Mouse (Mus musculus) limb, embryonic 14.5 days (tissue): ENCODE measurements at regions not wholly inside any gene's neighbourhood (a gene's known extent, or its start where the extent isn't known, plus 50 kb on each side); places are given as distances from the start of the nearest gene placed in this dataset.

Source experiments
- ATAC-seq: fragments of 200-750 bp; cut with Nextera tagmentation; 2 replicates; pipeline ENCODE4 v1.8.0; 2017; ENCODE audit warnings: low read depth, moderate number of reproducible peaks, moderate TSS enrichment; ENCODE audit not compliant: low FRiP score
- DNase-seq: peaks from one replicate; pipeline ENCODE4 v3.0.0-alpha.2; 2015; ENCODE audit warnings: low spot score
- H3K27ac ChIP-seq: fragments of 300-500 bp; sonication (generic); replicated peaks from 2 replicates; pipeline ENCODE4 v1.5.1; 2014; ENCODE audit warnings: low read depth, mild to moderate bottlenecking, low read length, moderate library complexity, mixed read lengths
- H3K27me3 ChIP-seq: fragments of 300-500 bp; sonication (generic); 2 replicates; pipeline ENCODE4 v1.6.1; 2014; ENCODE audit warnings: low read length, mixed read lengths; ENCODE audit not compliant: control insufficient read depth, insufficient read depth
- H3K36me3 ChIP-seq: fragments of 300-500 bp; sonication (generic); 2 replicates; pipeline ENCODE4 v1.6.1; 2014; ENCODE audit warnings: mild to moderate bottlenecking, low read length, moderate library complexity, mixed read lengths; ENCODE audit not compliant: control insufficient read depth, insufficient read depth
- H3K4me1 ChIP-seq: fragments of 300-500 bp; sonication (generic); 2 replicates; pipeline ENCODE4 v1.6.1; 2014; ENCODE audit warnings: antibody characterized with exemption, low read length, mixed read lengths; ENCODE audit not compliant: control insufficient read depth, insufficient read depth
- H3K4me2 ChIP-seq: fragments of 300-500 bp; sonication (generic); replicated peaks from 2 replicates; pipeline ENCODE4 v1.6.1; 2014; ENCODE audit warnings: low read depth, mild to moderate bottlenecking, low read length, moderate library complexity; ENCODE audit not compliant: severe bottlenecking
- H3K4me3 ChIP-seq: fragments of 300-500 bp; sonication (generic); replicated peaks from 2 replicates; pipeline ENCODE4 v1.5.1; 2014; ENCODE audit warnings: low read length
- H3K9ac ChIP-seq: fragments of 300-500 bp; sonication (generic); 2 replicates; pipeline ENCODE4 v1.6.1; 2014; ENCODE audit warnings: mild to moderate bottlenecking, low read depth, low read length, moderate library complexity; ENCODE audit not compliant: severe bottlenecking
- H3K9me3 ChIP-seq: fragments of 300-500 bp; sonication (generic); 2 replicates; pipeline ENCODE4 v1.6.1; 2016; ENCODE audit warnings: low read length; ENCODE audit not compliant: control insufficient read depth
- POLR2A ChIP-seq: fragments of 200-500 bp; IDR thresholded peaks from 2 replicates; pipeline ENCODE4 v1.8.0; 2012; ENCODE audit warnings: inconsistent platforms, mild to moderate bottlenecking, moderate library complexity, borderline replicate concordance; ENCODE audit not compliant: insufficient read depth, insufficient read length; ENCODE audit errors: extremely low read depth
- WGBS: fragments of 180-500 bp; shearing (Covaris S2); extraction: QIAGEN DNeasy Blood & Tissue Kit; methylation state at CpG from one replicate; pipeline ENCODE4 v1.1.7; 2014; 5-methylcytosine and 5-hydroxymethylcytosine counted together

DNA sequence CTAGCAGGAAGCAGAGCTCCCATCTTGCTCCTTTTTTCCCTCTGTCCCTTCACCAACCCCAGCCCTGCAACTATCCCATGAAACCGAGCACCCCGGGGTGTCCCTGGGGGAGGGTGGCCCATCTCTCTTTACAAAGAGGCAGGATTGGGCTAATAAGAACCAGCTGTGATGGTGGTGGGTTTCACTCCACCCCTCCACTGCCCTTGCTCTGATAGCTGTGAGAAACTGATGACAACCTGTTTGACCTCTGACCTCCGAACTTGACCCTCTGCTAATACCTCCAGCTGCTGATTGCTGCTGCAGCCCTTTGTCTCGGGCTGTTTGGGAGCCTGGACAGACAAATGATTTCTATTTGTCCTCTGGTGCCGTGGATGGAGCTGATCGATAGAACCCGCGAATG is 128.1 kb upstream of the Lhx1 start:
- Histone ChIP-seq H3K36me3 (no peaks in the 10 kb centered on the region), H3K27me3 (no peaks in the 10 kb centered on the region), H3K27ac (no peak overlapping the region), H3K4me2 (no peak overlapping the region), H3K9ac (no peak overlapping the region), H3K4me3 (no peak overlapping the region), H3K4me1 (no peaks in the 10 kb centered on the region), H3K9me3 (no peaks in the 10 kb centered on the region)
- no peak for DNase-seq
- no peak for ATAC-seq
- TF ChIP-seq POLR2A: no peak
- WGBS: 33% methylated on average over 8 of the region's 8 CpGs

DNA sequence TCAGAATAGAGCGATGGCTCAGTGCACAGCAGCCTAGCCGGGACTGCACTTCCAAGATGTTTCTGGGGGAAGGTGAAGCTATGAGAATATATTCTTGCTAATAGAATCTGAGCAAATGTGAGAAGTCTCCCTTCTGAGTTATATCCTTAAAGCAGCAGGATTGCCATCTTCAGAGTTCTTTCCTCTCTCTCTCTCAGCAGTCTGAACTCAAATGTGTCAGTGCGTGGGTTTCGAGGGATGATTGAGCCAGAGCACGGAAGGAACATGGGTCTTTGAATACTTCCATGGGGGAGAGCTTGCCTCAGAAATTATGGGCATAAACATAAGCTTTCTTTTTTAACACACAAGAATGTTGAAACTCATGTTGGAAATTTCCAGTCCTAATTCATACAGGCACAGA is 123.6 kb upstream of the Lhx1 start:
- H3K36me3 ChIP-seq: no peaks in the 10 kb centered on the region
- H3K4me3 ChIP-seq: no peak overlapping the region
- WGBS: 92% methylated on average over 5 of the region's 5 CpGs

DNA sequence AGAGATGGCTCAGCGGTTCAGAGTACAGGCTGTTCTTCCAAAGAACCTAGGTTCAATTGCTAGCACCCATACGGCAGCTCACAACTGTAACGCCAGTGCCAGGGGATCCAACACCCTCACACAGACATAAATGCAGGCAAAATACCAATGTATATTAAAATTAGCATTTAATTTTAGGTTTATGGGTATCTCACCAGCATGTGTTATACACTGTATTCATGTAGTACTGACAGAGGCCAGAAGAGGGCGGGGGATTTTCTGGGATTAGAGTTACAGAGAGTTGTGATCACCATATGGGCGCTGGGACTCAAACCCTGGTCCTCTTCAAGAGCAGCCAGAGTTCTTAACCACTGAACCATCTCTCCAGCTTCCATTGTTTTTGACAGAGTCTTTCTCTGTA is 121.8 kb upstream of the Lhx1 start:
- Histone ChIP-seq H3K4me1 (no peaks in the 10 kb centered on the region), H3K27ac (no peak overlapping the region), H3K4me2 (no peak overlapping the region), H3K4me3 (no peak overlapping the region), H3K36me3 (no peaks in the 10 kb centered on the region), H3K9me3 (0 out of 2 replicates have a peak, but pooled peaks cover 4% of the 10 kb centered on the region), H3K27me3 (peaks cover 14% of the 10 kb centered on the region), H3K9ac (no peak overlapping the region)
- WGBS: 90% methylated on average over 5 of the region's 5 CpGs
- no peak for TF ChIP-seq POLR2A
- ATAC-seq: no peak
- no peak for DNase-seq

More for the DNA sequence above, 123.6 kb upstream of the Lhx1 start:
- no peak overlapping the region for H3K9ac ChIP-seq
- H3K4me1 ChIP-seq: no peaks in the 10 kb centered on the region
- no peak overlapping the region for H3K27ac ChIP-seq
- ATAC-seq (no peak), DNase-seq (no peak)
- H3K9me3 ChIP-seq: 0 out of 2 replicates have a peak, but pooled peaks cover 4% of the 10 kb centered on the region
- H3K27me3 ChIP-seq: no peaks in the 10 kb centered on the region
- no peak for TF ChIP-seq POLR2A
- no peak overlapping the region for H3K4me2 ChIP-seq

DNA sequence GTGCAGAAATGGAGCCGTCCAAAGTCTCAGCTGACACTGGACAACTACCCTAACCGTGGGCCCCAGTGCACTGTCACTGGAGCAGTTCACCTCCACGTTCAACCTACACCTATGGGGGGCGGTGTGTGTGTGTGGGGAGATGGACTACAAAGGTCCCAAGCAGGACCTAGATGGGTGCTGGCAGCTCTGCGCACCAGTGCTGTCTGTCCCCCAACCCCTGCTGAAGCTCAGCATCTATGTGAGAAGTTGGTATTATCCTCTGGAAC is 117.7 kb upstream of the Lhx1 start:
- Histone ChIP-seq H3K36me3 (no peaks in the 10 kb centered on the region), H3K4me3 (peak overlapping the region; percentile 48; the same call in 1 of the 2 replicates), H3K9ac (0 out of 2 replicates have a peak overlapping the region, but pooled peaks have one; percentile 64), H3K4me2 (peak overlapping the region; percentile 85; the same call in 1 of the 2 replicates), H3K4me1 (no peaks in the 10 kb centered on the region), H3K27me3 (peaks cover 24% of the 10 kb centered on the region), H3K27ac (no peak overlapping the region), H3K9me3 (0 out of 2 replicates have a peak, but pooled peaks cover 4% of the 10 kb centered on the region)
- WGBS: 49% methylated on average over 5 of the region's 5 CpGs
- ATAC-seq (no peak), DNase-seq (no peak)
- TF ChIP-seq POLR2A: no peak

DNA sequence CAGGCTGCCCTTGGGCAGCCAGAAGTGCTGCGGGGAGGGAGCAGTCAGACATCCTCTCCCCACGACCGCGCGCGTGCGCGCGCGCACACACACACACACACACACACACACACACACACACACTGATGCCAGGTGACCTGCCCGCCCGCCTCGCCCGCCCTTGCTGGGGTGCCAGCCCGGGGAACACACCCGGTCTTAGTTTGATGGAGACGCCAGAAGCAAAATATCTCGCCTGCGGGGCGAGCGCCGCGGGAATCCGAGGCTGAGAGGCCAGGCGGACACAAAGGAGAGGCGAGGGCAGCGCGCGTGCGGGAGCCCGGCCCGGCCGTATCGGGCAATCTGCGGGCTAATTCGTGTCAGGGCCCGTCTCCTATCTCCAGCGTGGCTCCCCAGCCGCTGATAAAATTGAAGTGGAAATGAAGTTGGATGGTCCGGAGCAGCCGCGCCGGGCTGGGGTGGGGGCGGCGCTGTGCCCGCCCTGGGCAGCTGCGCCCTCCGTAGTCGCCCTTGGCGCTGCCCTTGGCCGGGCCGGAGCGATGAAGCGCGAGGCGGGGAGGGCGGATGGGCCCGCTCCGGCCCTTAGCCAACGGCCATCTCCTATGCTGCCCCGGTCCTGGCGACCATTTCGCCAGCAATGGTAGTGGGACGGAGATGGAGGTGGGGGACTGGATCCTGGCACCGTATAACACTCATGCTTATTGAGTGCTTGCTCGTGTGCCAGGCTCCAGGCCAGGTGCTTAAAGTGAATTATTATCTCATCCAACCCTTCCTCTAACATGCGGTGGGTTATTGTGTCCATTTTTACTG is 117.2 kb upstream of the Lhx1 start:
- DNase-seq: no peak
- H3K27me3 ChIP-seq: peaks cover 24% of the 10 kb centered on the region

More for the DNA sequence above, 117.2 kb upstream of the Lhx1 start:
- no peak for ATAC-seq
- H3K4me1 ChIP-seq: no peaks in the 10 kb centered on the region
- peak overlapping the region; percentile 48 for H3K4me3 ChIP-seq
- peak overlapping the region; percentile 64 for H3K9ac ChIP-seq
- no peak for TF ChIP-seq POLR2A
- peak overlapping the region; percentile 85 for H3K4me2 ChIP-seq
- 0 out of 2 replicates have a peak, but pooled peaks cover 4% of the 10 kb centered on the region for H3K9me3 ChIP-seq
- H3K27ac ChIP-seq: no peak overlapping the region
- H3K36me3 ChIP-seq: no peaks in the 10 kb centered on the region
- 2% methylated on average over 40 of the region's 67 CpGs for WGBS
